Mouse (Mus musculus): ENCODE data around the gene Pakap. TPM values are rescaled to one million over a fixed set of nuclear protein-coding genes. Genes with fewer than 3 reads are reported as not detected.

Gene Pakap
- polyA plus RNA-seq, 1 experiment, result 0.22 TPM

DNA sequence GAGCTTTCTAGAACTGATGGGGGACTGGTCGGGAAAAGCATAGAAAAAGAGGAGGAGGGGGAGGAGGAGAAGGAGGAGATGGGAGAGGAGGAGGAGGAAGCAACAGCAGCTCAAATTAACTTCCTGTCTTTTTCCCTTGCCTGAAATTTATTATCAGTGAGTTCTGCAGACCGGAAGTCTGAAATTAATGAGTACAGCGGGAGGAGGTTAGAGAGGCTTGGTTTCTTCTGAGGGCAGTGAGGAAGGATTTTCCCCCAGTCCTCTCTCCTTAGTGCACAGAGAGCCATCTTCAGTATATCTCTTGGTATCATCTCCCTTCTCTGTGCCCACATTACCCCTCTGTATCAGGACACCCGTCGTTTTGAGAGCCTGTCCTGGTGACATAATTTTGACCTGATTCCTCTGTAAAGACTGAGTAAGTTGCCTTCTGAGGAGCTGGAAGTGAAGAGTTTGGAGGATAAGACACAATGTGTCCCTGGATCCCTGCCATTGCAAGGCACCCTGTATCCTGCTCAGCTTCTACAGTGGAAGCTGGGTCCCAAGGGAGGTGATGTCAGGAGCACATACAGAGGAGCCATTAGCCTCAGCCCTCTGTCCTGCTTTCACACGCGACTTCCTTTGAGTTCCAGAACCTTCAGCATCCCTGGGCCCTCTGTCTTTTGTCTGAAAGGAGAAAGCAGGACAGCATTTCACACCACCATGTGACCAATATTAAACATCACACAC lies 19.1 kb downstream of the Pakap start:
- no peaks in the 10 kb centered on the region for H3K27me3 ChIP-seq (ENCODE audit: control insufficient read depth, insufficient read depth, low read length)
- no peak overlapping the region for H3K4me3 ChIP-seq (ENCODE audit: low read depth, low read length)
- no peak for TF ChIP-seq POLR2A (IDR thresholded peaks at IDR 0.05; ENCODE audit: low read depth, low read length)
- no peak for TF ChIP-seq CTCF (IDR thresholded peaks at IDR 0.05; ENCODE audit: extremely low read depth, insufficient read length, insufficient replicate concordance, low read depth, low read length)
- WGBS, result 71% methylated on average over 7 of the region's 7 CpGs
- H3K4me1 ChIP-seq (ENCODE audit: control insufficient read depth, insufficient read depth, insufficient read length, low read length), result no peaks in the 10 kb centered on the region
- no peaks in the 10 kb centered on the region for H3K36me3 ChIP-seq (ENCODE audit: control insufficient read depth, insufficient read depth, low read length)
- no peak overlapping the region for H3K27ac ChIP-seq (ENCODE audit: insufficient read depth, low read depth, low read length)

DNA sequence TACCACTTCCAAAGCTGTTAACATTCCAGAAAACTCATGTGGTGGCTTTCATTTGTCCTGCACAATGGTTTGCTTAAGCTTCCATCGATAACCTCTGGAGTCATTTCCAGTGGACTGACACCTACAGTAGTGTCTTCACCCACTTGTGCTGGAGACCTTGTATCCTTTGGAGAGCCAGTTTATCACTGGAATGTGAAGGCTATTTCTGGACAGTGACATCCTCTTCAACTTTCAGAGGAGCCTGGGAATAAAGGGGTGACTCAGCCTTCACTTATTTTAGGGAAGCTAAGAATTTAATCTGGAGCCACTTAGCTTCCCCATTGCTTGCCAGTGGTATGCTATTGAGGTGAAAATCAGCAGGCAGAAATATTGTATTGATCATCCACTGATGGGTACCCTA lies 20.4 kb downstream of the Pakap start:
- H3K4me3 ChIP-seq (ENCODE audit: low read depth, low read length), result no peak overlapping the region
- no peak overlapping the region for H3K27ac ChIP-seq (ENCODE audit: insufficient read depth, low read depth, low read length)
- H3K4me1 ChIP-seq (ENCODE audit: control insufficient read depth, insufficient read depth, insufficient read length, low read length), result no peaks in the 10 kb centered on the region
- no peaks in the 10 kb centered on the region for H3K36me3 ChIP-seq (ENCODE audit: control insufficient read depth, insufficient read depth, low read length)
- H3K27me3 ChIP-seq (ENCODE audit: control insufficient read depth, insufficient read depth, low read length), result no peaks in the 10 kb centered on the region
- TF ChIP-seq CTCF (IDR thresholded peaks at IDR 0.05; ENCODE audit: extremely low read depth, insufficient read length, insufficient replicate concordance, low read depth, low read length) (no peak), POLR2A (IDR thresholded peaks at IDR 0.05; ENCODE audit: low read depth, low read length) (no peak)
- WGBS, result 91% methylated on average over 1 of the region's 1 CpGs

DNA sequence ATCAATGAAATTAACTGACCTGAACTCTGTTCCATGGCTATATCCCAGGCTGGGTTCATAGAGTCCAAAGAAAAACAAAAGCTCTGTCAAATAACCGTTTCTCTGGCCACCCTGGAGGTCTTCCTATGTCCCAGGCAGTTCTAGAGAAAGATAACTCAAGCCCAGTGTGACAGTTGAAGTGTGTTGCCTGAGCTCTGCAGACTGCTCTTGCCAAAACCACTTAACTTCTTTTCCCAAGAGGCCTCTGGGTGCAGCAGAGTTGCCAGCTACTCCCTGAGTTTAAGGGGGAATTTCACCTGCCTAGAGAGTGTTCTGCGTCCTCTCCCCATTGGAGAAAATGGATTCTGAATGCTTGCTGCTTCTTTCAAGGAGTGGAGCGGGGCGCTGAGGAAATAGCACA lies 24.8 kb downstream of the Pakap start:
- H3K36me3 ChIP-seq (ENCODE audit: control insufficient read depth, insufficient read depth, low read length), result no peaks in the 10 kb centered on the region
- no peaks in the 10 kb centered on the region for H3K27me3 ChIP-seq (ENCODE audit: control insufficient read depth, insufficient read depth, low read length)
- TF ChIP-seq POLR2A (IDR thresholded peaks at IDR 0.05; ENCODE audit: low read depth, low read length), result no peak
- TF ChIP-seq CTCF (IDR thresholded peaks at IDR 0.05; ENCODE audit: extremely low read depth, insufficient read length, insufficient replicate concordance, low read depth, low read length), result no peak
- H3K4me1 ChIP-seq (ENCODE audit: control insufficient read depth, insufficient read depth, insufficient read length, low read length), result no peaks in the 10 kb centered on the region
- no peak overlapping the region for H3K4me3 ChIP-seq (ENCODE audit: low read depth, low read length)
- WGBS, result 72% methylated on average over 4 of the region's 4 CpGs
- H3K27ac ChIP-seq (ENCODE audit: insufficient read depth, low read depth, low read length), result no peak overlapping the region

DNA sequence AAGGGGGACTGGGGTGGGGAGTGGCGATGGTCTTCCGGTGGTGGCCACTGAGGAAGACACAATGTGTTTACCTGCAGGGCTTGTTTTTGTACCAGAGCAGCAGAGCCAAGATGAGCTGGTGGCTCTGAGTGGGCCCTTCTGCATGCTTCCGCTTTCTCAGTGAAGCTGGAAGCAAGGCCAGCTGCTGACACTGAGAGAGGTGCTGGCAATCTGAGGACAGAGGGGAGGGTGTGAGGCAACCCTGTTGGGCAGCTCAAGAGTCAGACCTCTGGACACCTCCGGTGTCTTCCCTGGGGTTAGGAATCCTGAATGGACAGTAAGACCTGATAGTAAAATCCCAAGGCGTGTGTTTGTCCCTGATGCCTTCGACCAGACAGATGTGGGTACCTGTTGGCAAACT lies 32.0 kb downstream of the Pakap start:
- TF ChIP-seq POLR2A (IDR thresholded peaks at IDR 0.05; ENCODE audit: low read depth, low read length), result no peak
- no peak for TF ChIP-seq CTCF (IDR thresholded peaks at IDR 0.05; ENCODE audit: extremely low read depth, insufficient read length, insufficient replicate concordance, low read depth, low read length)
- no peaks in the 10 kb centered on the region for H3K4me1 ChIP-seq (ENCODE audit: control insufficient read depth, insufficient read depth, insufficient read length, low read length)

DNA sequence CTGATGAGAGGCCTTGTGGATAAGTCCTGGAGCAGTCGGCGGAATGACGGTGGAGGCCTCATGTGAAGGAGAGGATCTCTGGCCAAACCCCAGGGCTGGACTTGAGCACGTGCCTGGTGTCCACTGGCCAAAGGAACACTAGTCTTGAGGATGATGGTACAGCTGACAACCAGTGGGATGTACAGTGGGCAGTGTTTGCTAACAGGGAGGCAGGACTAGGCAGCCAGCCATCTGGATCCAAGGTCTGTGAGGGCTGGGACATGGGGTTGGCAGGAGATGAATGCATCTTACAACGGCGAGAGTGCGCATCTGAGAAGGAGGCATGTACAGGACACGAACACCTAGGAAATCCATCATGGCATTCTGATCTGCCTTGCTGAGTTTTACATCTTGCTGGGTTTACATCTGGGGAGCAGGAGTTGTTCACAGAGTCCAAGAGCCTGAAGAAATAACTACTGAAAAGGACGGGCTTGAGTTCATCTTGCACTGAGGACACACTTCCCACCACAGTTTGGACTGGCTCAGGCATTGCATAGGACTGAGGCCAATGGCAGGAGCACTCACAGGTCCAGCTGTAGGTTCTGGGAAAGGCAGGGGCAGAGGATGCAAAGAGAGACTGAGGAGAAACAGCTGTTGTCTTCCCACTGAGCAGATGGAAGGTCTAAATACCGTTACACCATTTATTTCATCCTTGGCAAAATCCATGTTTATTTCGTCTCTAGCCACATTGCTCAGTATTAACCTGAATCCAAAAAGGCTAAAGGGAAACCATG lies 32.9 kb downstream of the Pakap start:
- no peak for TF ChIP-seq POLR2A (IDR thresholded peaks at IDR 0.05; ENCODE audit: low read depth, low read length)
- Histone ChIP-seq H3K27ac (ENCODE audit: insufficient read depth, low read depth, low read length) (no peak overlapping the region), H3K4me1 (ENCODE audit: control insufficient read depth, insufficient read depth, insufficient read length, low read length) (no peaks in the 10 kb centered on the region), H3K27me3 (ENCODE audit: control insufficient read depth, insufficient read depth, low read length) (no peaks in the 10 kb centered on the region), H3K4me3 (ENCODE audit: low read depth, low read length) (no peak overlapping the region), H3K36me3 (ENCODE audit: control insufficient read depth, insufficient read depth, low read length) (no peaks in the 10 kb centered on the region)
- 83% methylated on average over 11 of the region's 11 CpGs for WGBS

More for the DNA sequence above, 32.0 kb downstream of the Pakap start:
- H3K27me3 ChIP-seq (ENCODE audit: control insufficient read depth, insufficient read depth, low read length), result no peaks in the 10 kb centered on the region
- no peaks in the 10 kb centered on the region for H3K36me3 ChIP-seq (ENCODE audit: control insufficient read depth, insufficient read depth, low read length)
- no peak overlapping the region for H3K27ac ChIP-seq (ENCODE audit: insufficient read depth, low read depth, low read length)
- whole genome bisulfite sequencing, result 88% methylated on average over 6 of the region's 6 CpGs
- no peak overlapping the region for H3K4me3 ChIP-seq (ENCODE audit: low read depth, low read length)

DNA sequence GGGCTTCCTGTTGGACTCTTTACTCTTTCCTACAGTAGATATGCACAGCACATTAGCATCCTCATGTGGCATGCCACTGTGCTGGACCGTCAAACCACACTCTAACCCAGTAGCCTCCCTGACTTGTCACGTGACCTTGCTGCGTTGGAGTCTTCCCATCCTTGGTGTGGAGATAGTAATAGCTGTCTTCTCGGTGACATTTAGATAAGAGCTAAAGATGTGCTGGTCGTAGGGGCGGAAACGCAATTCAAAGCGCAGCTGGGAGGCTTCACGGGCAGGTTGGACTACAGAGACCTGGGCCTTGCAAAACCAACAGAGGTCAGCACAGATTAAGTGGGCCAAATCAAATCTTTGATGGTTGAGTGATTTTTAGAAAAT lies 33.5 kb downstream of the Pakap start:
- H3K27ac ChIP-seq (ENCODE audit: insufficient read depth, low read depth, low read length), result no peak overlapping the region
- no peak for TF ChIP-seq CTCF (IDR thresholded peaks at IDR 0.05; ENCODE audit: extremely low read depth, insufficient read length, insufficient replicate concordance, low read depth, low read length)
- TF ChIP-seq POLR2A (IDR thresholded peaks at IDR 0.05; ENCODE audit: low read depth, low read length), result no peak
- 79% methylated on average over 9 of the region's 9 CpGs for WGBS
- no peaks in the 10 kb centered on the region for H3K27me3 ChIP-seq (ENCODE audit: control insufficient read depth, insufficient read depth, low read length)
- H3K4me3 ChIP-seq (ENCODE audit: low read depth, low read length), result no peak overlapping the region
- H3K36me3 ChIP-seq (ENCODE audit: control insufficient read depth, insufficient read depth, low read length), result no peaks in the 10 kb centered on the region
- H3K4me1 ChIP-seq (ENCODE audit: control insufficient read depth, insufficient read depth, insufficient read length, low read length), result no peaks in the 10 kb centered on the region

DNA sequence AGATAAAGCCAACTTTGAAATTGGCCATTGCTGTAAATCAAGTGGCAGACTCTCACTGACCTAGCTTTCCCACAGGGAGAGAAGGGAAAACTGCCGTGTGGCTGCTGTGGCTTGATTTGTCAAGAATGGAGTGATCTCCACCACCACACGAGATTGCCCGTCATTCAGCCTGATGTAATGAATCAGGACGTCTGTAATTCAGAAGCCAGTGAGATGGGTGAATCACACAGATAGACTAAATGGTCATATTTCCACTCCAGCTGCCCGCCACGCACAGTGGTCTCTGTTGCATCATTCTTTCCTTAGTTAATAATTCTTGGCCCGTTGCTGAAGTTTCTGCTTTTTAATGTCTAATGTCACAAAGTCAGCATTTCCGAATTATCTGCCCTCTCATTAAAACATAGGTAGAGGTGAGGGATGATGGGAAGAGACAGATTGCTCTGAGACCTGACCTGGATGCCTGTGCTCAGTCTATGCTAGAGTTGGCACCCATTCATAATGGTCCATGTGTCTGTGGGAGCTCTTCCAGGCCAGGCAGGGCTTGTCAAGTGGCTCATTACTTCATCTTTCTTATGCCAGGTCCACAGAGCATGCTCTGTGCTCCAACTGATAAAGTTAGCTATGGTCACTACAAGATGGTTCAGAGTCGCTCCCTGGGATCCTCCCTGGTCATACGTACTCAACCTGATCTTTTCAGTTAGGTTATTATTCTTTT lies 34.1 kb downstream of the Pakap start:
- 82% methylated on average over 10 of the region's 10 CpGs for WGBS
- H3K36me3 ChIP-seq (ENCODE audit: control insufficient read depth, insufficient read depth, low read length), result no peaks in the 10 kb centered on the region
- TF ChIP-seq CTCF (IDR thresholded peaks at IDR 0.05; ENCODE audit: extremely low read depth, insufficient read length, insufficient replicate concordance, low read depth, low read length), result no peak
- no peak for TF ChIP-seq POLR2A (IDR thresholded peaks at IDR 0.05; ENCODE audit: low read depth, low read length)
- no peaks in the 10 kb centered on the region for H3K4me1 ChIP-seq (ENCODE audit: control insufficient read depth, insufficient read depth, insufficient read length, low read length)
- no peak overlapping the region for H3K4me3 ChIP-seq (ENCODE audit: low read depth, low read length)
- H3K27me3 ChIP-seq (ENCODE audit: control insufficient read depth, insufficient read depth, low read length), result no peaks in the 10 kb centered on the region
- H3K27ac ChIP-seq (ENCODE audit: insufficient read depth, low read depth, low read length), result no peak overlapping the region

All from small intestine, adult 2 months (tissue).